Mouse (Mus musculus) spleen, postnatal 10 days (tissue): ENCODE measurements around the gene Gm2042.
"Not testable (repeated sequence)": the region's sequence is repeated elsewhere in the genome, so short reads cannot be mapped to it uniquely, and the experiment has no call there.

Experiments
- DNase-seq, 2 experiments: peaks; one replicate each; pipeline ENCODE4 v3.0.0; 2021 to 2022; ENCODE audit warnings: low spot score in 2 of 2

Gene Gm2042

GRCm38 (mm10) chr12:87953780-87954179 lies at the start of gene Gm2042:
TSS of gene Gm2042 (plus strand) at chr12:87954080.
- DNase-seq: not testable (repeated sequence)

GRCm38 (mm10) chr12:87919721-87920120 lies 34.2 kb upstream of the Gm2042 start, which contains the start of gene Gm2035:
TSS of gene Gm2035 (minus strand) at chr12:87919857.
- not testable (repeated sequence) for DNase-seq

GRCm38 (mm10) chr12:87984000-87984399 lies 30.1 kb downstream of the Gm2042 start:
- DNase-seq: not testable (repeated sequence)

- not testable (repeated sequence) for DNase-seq
Observed at GRCm38 (mm10) chr12:88004118-88004517, 50.2 kb downstream of the Gm2042 start.
